Mouse (Mus musculus): ENCODE data around the gene Adad2.

Gene Adad2

GRCm38 (mm10) chr8:119641058-119641457, 28.5 kb downstream of the Adad2 start:
- DNase-seq (ENCODE audit: low read depth, low spot score), result no peak

GRCm38 (mm10) chr8:119642960-119643359, 30.4 kb downstream of the Adad2 start:
- DNase-seq (ENCODE audit: low read depth, low spot score), result no peak

GRCm38 (mm10) chr8:119644429-119644960, 31.9 kb downstream of the Adad2 start:
- DNase-seq (ENCODE audit: low read depth, low spot score), result no peak

GRCm38 (mm10) chr8:119644981-119645597, 32.5 kb downstream of the Adad2 start:
- DNase-seq (ENCODE audit: low read depth, low spot score), result no peak

- no peak for DNase-seq (ENCODE audit: low read depth, low spot score)
These were observed 33.6 kb downstream of the Adad2 start for GRCm38 (mm10) chr8:119646197-119646596.

GRCm38 (mm10) chr8:119646846-119647245, 34.3 kb downstream of the Adad2 start:
- no peak for DNase-seq (ENCODE audit: low read depth, low spot score)

GRCm38 (mm10) chr8:119651324-119651723, 38.8 kb downstream of the Adad2 start:
- no peak for DNase-seq (ENCODE audit: low read depth, low spot score)

GRCm38 (mm10) chr8:119656709-119657464, 44.3 kb downstream of the Adad2 start:
- DNase-seq (ENCODE audit: low read depth, low spot score), result peak; percentile 22

- DNase-seq (ENCODE audit: low read depth, low spot score), result peak; percentile 4
These were observed 48.5 kb downstream of the Adad2 start for GRCm38 (mm10) chr8:119661081-119661480.

GRCm38 (mm10) chr8:119661892-119662291, 49.3 kb downstream of the Adad2 start:
- no peak for DNase-seq (ENCODE audit: low read depth, low spot score)

GRCm38 (mm10) chr8:119663440-119663839, 50.9 kb downstream of the Adad2 start:
- no peak for DNase-seq (ENCODE audit: low read depth, low spot score)

- DNase-seq (ENCODE audit: low read depth, low spot score), result no peak
These were observed 52.7 kb downstream of the Adad2 start for GRCm38 (mm10) chr8:119665270-119665669.

All from 3T3-L1 (cell line).